Mouse (Mus musculus): ENCODE data around the gene Mtus2.

DNA sequence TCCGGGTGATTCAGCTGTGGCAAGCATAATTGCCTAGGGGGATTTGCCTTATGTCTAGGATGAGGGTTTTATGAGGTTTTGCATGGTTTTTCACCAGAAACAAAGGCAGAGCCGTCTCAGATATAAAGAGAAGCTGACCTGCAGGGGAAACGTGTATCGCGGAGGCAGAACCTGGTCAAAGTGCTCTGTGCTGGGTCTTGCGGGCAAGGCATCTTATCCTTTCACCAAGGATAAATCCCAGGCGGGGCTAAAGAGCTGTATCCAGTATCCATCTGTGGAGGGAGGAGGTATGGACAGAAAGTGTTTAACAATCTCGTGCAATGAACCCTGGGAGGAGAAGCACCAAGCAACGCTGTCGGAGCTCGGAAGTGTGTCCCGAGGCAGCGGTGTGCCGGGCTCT, 7.2 kb upstream of the Mtus2 start:
- TF ChIP-seq CTCF (IDR thresholded peaks at IDR 0.05; ENCODE audit: low read depth, low read length): no peak
- TF ChIP-seq POLR2A (IDR thresholded peaks at IDR 0.05; ENCODE audit: borderline replicate concordance, low read depth, low read length): no peak

All from bone marrow macrophage, adult 2 months (primary cell).